Mouse (Mus musculus) adrenal gland, postnatal 14 days (tissue): ENCODE results near the gene Fam198b. TPM values are rescaled to one million over a fixed set of nuclear protein-coding genes. Genes with fewer than 3 reads are reported as not detected.

ENCODE experiments used
- DNase-seq: peaks from one replicate; pipeline ENCODE4 v3.0.0; 2021; ENCODE audit warnings: mixed read lengths
- total RNA-seq: library from RNA; stranded (reverse); gene quantifications from 2 replicates; pipeline ENCODE4 v1.2.3, GENCODE M21; 2021

Gene Fam198b
- total RNA-seq, 1 experiment from 2014 or later: 27.3 TPM

- DNase-seq: peak; percentile 59
Observed at GRCm38 (mm10) chr3:79885686-79886356, 1.5 kb downstream of the Fam198b start.

DNA sequence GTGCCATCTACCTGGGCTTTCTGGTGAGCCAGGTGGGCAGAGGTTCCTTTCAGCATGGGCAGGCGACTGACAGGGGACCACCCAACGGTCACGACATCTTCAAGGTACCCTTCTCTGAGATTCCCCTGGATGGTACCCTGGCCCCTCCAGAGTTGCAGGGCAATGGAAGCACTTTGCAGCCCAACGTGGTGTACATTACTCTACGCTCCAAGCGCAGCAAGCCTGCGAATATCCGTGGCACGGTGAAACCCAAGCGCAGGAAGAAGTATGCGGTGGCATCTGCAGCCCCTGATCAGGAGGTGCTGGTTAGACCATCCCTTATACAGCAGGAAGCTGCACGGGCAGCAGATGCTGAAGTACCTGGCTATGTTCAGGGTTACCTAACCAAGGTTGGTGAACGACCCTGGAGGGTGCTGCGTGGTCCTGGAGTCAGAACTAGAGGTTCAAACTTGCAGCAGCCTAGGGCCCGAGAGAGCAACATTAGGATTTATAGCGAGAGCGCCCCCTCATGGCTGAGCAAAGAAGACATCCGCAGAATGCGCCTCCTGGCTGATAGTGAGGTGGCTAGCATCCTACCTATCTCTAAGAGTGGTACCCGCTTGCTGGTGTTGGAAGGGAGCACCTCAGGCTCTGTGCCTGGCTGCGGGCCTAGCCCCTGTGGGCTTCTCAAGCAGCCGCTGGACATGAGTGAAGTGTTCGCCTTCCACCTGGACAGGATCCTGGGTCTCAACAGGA, 2.2 kb downstream of the Fam198b start:
- peak; percentile 48 for DNase-seq

DNA sequence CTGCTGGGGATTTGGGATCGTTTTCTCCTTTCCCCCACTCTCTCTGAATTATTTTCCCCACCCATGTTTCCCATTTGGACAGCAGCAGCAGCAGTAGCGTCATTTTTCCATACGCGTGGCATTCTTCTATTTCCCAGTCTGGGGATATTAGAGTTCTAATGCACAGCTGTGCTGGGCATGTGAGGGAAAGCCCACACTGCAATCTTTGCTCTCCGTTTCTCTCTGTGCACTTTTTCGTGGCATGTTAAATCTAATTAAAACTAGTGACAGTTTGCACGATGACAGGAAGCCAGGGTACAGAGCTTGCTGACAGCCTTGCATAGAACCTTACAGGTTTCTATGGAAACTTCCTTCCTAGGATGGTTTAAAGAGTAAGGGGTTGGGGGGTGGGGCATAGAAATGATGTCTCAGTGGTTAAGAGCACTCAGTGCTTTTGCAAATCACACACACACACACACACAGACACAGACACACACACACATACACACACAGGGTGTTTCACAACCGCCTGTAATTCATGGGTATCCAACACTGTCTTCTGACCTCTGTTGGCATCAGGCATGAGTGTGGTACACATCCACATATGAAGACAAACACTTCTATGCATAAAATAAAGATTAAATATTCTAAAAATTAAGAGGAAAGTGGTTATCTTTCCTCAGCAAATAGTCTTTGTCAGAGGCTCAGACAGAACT, 3.0 kb downstream of the Fam198b start:
- DNase-seq: no peak

- DNase-seq: no peak
Observed at GRCm38 (mm10) chr3:79887966-79888365, 3.6 kb downstream of the Fam198b start.

GRCm38 (mm10) chr3:79897534-79898370, 13.4 kb downstream of the Fam198b start:
- DNase-seq: no peak

DNA sequence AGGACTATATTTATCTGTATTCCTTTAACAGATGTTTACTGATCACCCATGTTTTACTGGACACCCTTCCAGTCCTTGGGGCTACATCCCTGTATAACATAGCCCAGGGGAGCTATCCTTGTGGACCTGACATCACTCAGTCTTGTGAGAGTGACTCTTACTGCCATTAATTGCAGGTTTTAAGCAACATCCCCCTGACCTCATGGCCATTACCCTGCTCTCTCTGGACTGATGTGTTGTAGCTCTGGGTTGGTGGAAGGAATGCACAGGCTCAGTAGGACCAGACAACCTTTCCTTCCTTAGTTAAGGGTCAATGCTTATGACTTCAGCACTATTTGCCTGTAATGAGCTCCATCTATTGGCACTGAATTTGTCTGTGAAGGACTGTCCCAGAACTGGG, 14.2 kb downstream of the Fam198b start:
- DNase-seq: no peak

DNA sequence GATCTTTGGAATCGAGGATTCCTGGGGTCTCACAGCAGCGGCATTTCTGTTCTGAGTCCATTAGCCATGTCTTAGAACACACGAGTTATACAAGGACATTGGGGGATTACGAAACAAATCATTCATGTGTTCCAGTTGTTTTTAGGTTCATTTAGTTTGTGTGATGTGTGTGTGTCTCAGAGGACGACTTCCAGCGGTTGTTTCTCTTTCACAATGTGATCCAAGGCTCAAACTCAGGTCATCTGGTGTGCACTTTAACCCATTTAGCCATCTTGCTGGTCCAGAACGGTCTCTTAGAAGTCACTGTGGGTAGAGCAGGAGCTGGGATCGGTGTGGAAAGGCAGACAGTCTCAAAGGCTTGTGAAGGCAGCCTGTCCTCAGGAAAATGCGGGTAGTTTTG, 15.6 kb downstream of the Fam198b start:
- DNase-seq: no peak

- DNase-seq: no peak
Observed at GRCm38 (mm10) chr3:79900502-79900901, 16.2 kb downstream of the Fam198b start.

DNA sequence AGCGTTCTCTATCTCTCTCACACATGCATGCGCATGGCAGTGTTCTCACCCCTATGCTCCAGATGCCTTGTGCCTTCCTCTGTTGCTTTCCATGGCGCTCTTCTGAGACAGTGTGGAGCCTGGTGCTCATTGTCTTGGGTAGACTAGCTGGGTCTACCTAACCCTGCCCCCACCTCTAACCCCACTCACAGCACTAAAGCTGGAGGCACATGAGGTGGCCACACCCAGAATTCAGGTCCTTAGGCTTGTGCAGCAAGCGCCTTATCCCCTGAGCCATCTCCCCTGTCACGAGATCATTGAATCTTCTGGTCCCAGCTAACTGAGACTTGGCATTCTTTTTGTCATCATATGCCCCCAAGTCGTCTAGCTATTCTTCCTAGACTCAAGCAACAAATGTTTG, 17.0 kb downstream of the Fam198b start:
- no peak for DNase-seq

DNA sequence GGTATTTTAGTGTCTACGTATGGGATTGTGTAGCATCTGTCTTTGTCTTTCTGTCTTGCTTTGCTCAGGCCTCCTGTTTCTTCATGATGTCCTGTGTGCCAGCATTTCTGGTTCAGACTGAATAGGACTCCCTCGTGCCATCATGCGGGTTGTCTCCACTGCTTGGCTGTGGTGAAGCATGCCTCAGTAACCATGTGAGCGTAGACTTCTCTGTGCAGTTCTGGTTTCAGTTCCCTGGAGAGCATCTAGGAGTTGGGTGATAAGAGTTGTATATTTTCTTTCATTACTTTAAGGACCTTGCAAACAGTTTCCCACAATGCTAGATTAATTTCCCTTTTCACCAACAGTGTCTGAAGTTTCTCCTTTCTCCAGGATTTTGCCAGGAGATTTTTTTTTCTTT, 17.4 kb downstream of the Fam198b start:
- no peak for DNase-seq

DNA sequence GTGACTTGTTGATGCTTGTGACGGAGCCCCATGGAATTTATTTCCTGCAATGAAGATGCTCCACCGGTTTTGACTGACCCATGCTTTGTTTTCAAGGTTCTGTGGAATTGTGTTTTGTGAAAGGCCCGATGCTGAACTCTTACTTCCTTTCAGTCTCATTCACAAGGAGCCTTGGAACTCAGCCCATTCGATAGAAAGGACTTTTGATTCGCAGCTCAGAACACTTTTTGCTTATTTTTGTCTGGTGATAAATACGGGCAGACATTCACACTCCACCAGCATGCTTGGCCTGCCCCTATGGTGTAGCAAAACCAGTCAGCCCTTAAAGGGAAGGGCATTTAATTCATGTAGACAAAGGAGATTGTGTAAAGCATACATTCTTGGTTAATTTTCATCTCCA, 19.5 kb downstream of the Fam198b start:
- peak; percentile 24 for DNase-seq

DNA sequence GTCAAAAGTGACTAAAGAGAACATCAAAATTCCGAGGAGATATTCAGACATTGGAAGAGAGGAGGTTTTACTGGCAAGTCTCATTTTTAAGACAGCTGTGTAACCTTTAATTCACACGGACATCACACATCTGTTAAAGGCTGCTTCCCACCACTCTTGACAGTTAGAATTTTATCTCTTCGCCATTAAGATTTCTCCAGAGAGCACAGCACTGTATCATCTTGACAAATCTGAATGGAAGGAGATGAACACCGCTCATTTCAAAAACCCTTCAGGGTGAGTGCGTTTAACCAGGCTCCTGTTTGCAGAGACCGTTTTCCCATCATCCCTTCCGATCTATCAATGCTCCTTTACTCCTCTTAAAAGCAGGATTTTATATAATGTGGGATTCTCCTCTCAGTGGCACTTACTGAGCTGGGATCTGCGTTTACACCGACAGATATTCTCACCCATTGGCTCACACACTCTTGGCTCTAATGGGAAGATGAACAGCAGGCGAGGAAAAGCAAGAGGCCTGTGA, 20.0 kb downstream of the Fam198b start:
- DNase-seq: no peak

DNA sequence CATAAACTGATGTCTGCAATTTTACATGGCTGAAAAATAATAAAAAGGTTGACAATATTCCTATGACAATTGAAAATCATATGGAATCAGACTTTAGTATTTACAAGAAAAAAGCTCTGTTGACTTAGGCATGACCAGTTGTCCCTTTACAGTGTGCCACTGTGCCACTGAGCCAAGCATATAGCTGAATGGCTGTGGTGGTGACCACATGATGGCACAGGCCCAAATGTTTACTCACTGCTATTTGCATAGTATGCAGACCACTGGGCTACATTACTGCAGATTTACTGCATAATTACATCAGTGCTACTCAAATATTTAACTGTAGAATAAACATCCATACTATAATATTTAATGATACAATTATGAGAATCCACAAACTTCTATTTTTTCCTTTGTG, 21.1 kb downstream of the Fam198b start:
- DNase-seq: no peak

- no peak for DNase-seq
Observed at GRCm38 (mm10) chr3:79906250-79907045, 22.1 kb downstream of the Fam198b start.

DNA sequence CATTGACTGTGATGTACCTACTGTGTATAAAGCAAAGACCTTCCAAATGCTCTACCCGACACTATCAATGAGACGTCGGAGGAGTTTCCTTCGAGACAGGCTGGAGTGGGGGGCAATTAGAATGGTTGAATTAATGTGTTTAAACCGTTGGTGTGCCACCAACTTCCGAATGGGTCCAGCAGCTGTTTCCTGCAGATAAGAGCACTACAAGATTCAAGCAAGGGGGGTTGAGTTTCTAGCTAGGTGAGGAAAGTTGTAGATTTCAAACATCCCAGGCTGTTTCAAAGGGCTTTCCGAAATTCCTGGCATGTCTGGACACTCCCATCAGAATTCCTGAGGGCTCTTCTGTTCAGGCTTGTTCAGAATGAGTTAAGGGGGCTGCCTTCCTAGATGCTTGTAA, 22.9 kb downstream of the Fam198b start:
- DNase-seq: no peak

DNA sequence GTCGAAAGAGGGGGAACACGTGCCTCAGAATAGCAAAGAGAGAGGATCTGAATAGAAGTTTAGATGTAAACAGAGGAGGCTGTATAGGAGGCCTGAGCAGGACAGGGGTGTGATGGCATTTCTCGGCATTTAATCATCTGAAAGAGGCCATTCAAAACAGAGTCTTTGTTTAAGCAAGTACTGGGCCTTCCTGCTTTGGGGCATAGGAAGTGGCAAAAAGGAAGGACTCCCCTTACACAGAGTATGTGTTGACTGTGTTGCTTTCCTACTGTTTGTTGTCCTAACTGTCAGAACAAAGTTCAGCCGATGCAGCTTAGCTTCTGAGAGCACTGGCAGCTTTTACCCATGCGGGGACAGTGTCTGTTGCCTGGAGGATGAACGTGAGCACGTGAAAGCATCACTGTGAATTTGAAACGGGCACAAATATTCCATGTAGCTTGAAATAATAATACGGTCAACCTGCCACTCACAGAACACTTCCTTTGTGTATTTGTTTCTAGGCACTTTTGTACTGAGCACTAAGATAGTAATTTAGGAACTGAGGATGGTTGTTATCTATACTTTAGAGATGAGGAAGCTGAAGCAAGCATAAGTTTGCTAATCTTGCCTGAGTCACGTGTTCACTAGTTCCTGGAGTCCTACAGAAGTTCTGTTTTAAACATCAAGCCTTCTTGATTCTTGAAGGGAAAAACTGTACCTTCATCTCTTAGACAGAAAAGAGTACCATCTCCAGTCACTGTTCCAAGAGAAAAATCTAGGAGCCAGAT, 26.2 kb downstream of the Fam198b start:
- DNase-seq: no peak

DNA sequence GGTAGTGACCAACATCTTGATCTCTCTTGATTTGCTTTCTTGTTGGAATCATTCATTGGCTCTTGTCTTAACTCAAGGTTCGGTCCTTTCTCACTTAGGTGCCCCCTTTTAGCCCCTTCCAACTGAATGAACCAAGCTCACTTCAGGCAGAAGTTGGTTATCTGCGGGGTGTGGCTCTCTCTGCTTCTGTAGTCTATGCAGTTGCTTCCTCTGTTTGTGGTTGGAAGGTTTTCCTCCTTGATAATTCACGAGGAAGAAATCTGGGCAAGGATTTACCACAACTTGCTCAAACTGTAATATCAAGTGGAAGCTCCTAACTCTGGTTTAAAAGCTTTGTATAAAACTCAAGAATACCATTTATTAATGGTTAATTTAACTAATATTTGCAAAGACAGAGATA, 26.8 kb downstream of the Fam198b start:
- no peak for DNase-seq

DNA sequence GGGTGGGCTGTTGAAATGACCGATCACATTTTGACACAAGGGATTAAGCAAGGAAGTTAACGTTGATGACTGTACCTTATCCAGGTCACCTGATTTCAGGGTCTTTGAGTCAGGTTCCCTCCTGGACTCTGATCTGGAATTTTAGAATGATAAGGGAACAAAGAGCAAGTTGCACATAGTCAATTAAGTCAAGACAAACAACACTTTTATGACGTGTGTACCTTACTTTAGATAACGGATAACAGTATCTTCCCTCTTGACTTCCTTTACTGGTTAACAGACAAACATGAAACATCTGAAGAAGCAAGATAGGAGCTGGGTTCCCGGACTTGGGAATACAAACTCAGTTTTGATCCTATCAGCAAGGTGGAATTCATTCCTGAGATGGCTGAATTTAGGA, 29.7 kb downstream of the Fam198b start:
- no peak for DNase-seq

DNA sequence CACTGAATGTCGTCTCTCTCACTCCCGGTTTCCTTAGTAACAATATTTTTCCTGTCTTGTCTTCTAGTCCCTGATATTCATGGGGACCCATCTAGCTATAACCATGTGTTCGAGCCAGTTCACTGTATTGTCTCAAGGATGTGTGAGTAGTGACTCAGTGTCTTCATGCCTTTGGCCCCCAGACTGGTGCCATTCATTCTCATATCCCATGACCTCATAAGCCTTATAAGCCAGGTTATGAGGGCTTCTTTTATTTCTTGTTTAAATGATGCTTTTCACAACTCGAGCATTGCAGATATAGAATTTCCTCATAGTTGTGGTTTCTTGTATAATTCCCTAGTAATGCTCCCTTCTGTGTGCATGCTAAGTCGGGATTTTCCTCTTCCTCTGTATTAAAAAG, 31.9 kb downstream of the Fam198b start:
- no peak for DNase-seq

DNA sequence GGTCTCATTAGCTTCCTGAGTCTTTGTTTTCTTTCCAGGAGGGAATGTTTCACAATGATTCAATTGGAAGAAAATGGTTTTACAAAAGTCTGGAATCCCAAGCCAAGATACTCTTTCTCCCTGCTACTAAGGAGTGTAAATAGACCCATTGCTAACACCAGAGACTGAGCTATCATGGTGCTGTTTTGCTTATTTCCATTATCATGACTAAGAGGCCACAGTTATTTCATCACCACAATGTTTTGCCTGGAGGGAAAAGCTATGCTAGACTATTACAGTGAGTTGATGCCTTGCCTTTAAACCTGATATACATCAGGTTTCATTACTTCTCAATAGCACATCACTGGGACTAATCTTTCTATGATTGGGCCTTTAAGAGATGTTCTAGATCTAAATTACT, 34.4 kb downstream of the Fam198b start:
- no peak for DNase-seq
